ENCODE assay signal across 23 mouse cellular contexts in the genomic region with DNA sequence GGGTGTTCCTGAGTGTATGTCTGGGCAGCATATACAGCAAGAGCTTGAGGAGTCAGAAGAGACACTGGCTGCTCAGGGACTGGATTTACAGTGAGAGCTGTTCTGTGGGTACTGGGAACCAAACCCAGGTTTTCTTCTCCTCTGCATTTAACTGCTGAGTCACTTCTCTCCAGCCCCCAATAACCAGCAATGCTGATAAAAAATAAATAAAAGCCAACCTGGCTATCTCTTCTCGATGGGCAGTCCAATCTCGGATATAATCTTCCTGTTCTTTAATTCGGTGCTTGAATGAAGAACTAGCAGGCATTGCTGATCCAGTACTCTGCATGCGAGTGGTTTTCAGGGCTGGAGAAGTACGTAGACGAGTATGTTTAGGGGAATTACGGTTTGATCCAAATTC.
DNase-seq lines count a peak whose midpoint lies in the region; ATAC-seq and TF ChIP-seq lines count a peak whose summit lies in the region.
"Had no signal": no experiment of that assay in that cellular context is flagged by ENCODE, and none has a peak within 500 bp of the region (broad histone marks: within the 10 kb centered on the region; RNA-seq: fewer than 3 reads in every experiment).

No protein-coding gene starts in this region.

- no peaks in the 10 kb centered on the region; the same call in 1 of the 2 replicates for H3K79me2 ChIP-seq in MEL (ENCODE audit: control insufficient read depth, insufficient read depth, low read length, poor library complexity)

- TF ChIP-seq RAD21 in MEL (IDR thresholded peaks at IDR 0.05; ENCODE audit: low read depth, low read length): no peak

- peaks cover 28% of the 10 kb centered on the region for H3K36me3 ChIP-seq in G1E (replicated peaks)
- peaks cover 0 to 17% of the 10 kb centered on the region in 2 experiments for H3K36me3 ChIP-seq in MEL (ENCODE audit: control insufficient read depth in 1 of 2, insufficient read depth in 2 of 2, low read length in 2 of 2)

- peaks cover 4% of the 10 kb centered on the region; the same call in 1 of the 2 replicates for H3K4me1 ChIP-seq in G1E (ENCODE audit: insufficient read depth, low read depth, low read length)
- H3K4me1 ChIP-seq in MEL (ENCODE audit: control insufficient read depth in 1 of 2, insufficient read depth in 2 of 2, low read length in 2 of 2): peaks cover 4 to 12% of the 10 kb centered on the region in 2 experiments; a peak in 3 of 4 replicates

- intact Hi-C loops in heart, postnatal 36 days (cut with DNase I): no loop called here

- TF ChIP-seq EP300 in MEL (IDR thresholded peaks at IDR 0.05; ENCODE audit: low read depth in 1 of 2, low read length in 2 of 2): no peak; a peak in 1 of 4 replicates

- H3K9ac ChIP-seq in MEL (ENCODE audit: control insufficient read depth, low read depth, low read length, poor library complexity, severe bottlenecking): no peak overlapping the region

- no peaks in the 10 kb centered on the region for H3K27me3 ChIP-seq in G1E (ENCODE audit: insufficient read depth, low read length)
- H3K27me3 ChIP-seq in MEL (ENCODE audit: control insufficient read depth in 1 of 2, insufficient read depth in 2 of 2, low read length in 2 of 2): no peaks in the 10 kb centered on the region
- H3K27me3 ChIP-seq: CH12.LX, Patski had no signal

- no peak for TF ChIP-seq POLR2A in MEL (IDR thresholded peaks at IDR 0.05; ENCODE audit: control insufficient read depth in 1 of 2, insufficient read depth in 1 of 2, low read depth in 1 of 2, low read length in 2 of 2, poor library complexity in 1 of 2)

- DNase-seq in heart, adult 11 months: peak; percentile 37
- DNase-seq in heart, postnatal 36 days: no peak
- DNase-seq in G1E (ENCODE audit: low spot score): no peak
- peak; percentile 31 for DNase-seq in MEL (ENCODE audit: low read depth, low spot score)
- DNase-seq in adrenal gland, adult 18-20 months (ENCODE audit: low spot score in 2 of 2): no peak
- DNase-seq: adrenal gland, adult 2 months; adrenal gland, adult 8-10 months; adrenal gland, postnatal 10 days; adrenal gland, postnatal 14 days; adrenal gland, postnatal 25 days; adrenal gland, postnatal 36 days; B cell, adult 2 months; cerebellum, adult 11 months; cerebellum, adult 11-12 months; cerebellum, adult 18-20 months; cerebellum, adult 2 months; cerebellum, adult 8-10 months; cerebellum, adult 9-10 months had no signal

- H3K9me3 ChIP-seq in G1E (replicated peaks) (no peaks in the 10 kb centered on the region), MEL (replicated peaks; ENCODE audit: insufficient read depth, low read length) (no peaks in the 10 kb centered on the region)

- no peak for TF ChIP-seq CTCF in G1E (IDR thresholded peaks at IDR 0.05; ENCODE audit: low read depth, low read length)
- TF ChIP-seq CTCF in MEL (IDR thresholded peaks at IDR 0.05 in 2 of 3, conservative IDR thresholded peaks at IDR 0.05 in 1 of 3; ENCODE audit: control insufficient read depth in 1 of 3, insufficient read depth in 1 of 3, low read depth in 2 of 3, low read length in 3 of 3, poor library complexity in 1 of 3, severe bottlenecking in 1 of 3): no peak

- H3K27ac ChIP-seq in MEL (ENCODE audit: control insufficient read depth, low read depth, low read length): no peak overlapping the region

- H3K4me3 ChIP-seq in G1E (ENCODE audit: low read depth, low read length) (no peak overlapping the region), MEL (ENCODE audit: control insufficient read depth in 1 of 2, insufficient read depth in 1 of 2, low read depth in 2 of 2, low read length in 2 of 2) (no peak overlapping the region)

- ATAC-seq in G1E (ENCODE audit: extremely low read depth, insufficient number of reproducible peaks, low FRiP score, poor library complexity, severe bottlenecking): peak; percentile 52
- no peak for ATAC-seq in megakaryocyte-erythroid progenitor cell, adult 5-6 weeks (replicated peaks; ENCODE audit: low FRiP score, low TSS enrichment, poor library complexity, severe bottlenecking)
- ATAC-seq: activated CD4-positive, CD25-positive, alpha-beta regulatory T cell, adult 4 months; CD4-positive, CD25-positive, alpha-beta regulatory T cell, adult 4 months; Patski had no signal

TF ChIP-seq in MEL, 35 proteins besides CTCF, POLR2A, EP300 and RAD21:
- TF ChIP-seq MAFK (IDR thresholded peaks at IDR 0.05; ENCODE audit: borderline replicate concordance, low read depth, low read length) (0 out of 2 replicates have a peak, but pooled peaks have one; percentile 21), SMC3 (IDR thresholded peaks at IDR 0.05; ENCODE audit: low read depth, low read length) (no peak), GATA1 (IDR thresholded peaks at IDR 0.05; ENCODE audit: low read depth, low read length) (peak; percentile 61), JUND (IDR thresholded peaks at IDR 0.05; ENCODE audit: low read depth, low read length) (no peak), ETS1 (IDR thresholded peaks at IDR 0.05; ENCODE audit: low read depth, low read length) (0 out of 2 replicates have a peak, but pooled peaks have one; percentile 40), GABPA (IDR thresholded peaks at IDR 0.05; ENCODE audit: low read depth, low read length) (0 out of 2 replicates have a peak, but pooled peaks have one; percentile 37), RCOR1 (IDR thresholded peaks at IDR 0.05; ENCODE audit: low read depth, low read length) (0 out of 2 replicates have a peak, but pooled peaks have one; percentile 46), TBP (IDR thresholded peaks at IDR 0.05; ENCODE audit: low read depth, low read length) (no peak), NELFE (IDR thresholded peaks at IDR 0.05; ENCODE audit: low read depth, low read length) (no peak), CHD1 (IDR thresholded peaks at IDR 0.05; ENCODE audit: low read depth, low read length) (no peak)
TF ChIP-seq in MEL: peak in this region for 5.

Comparison
In these comparisons a context has a peak if more than half of its experiments do, and no peak if none do; other contexts are left out.
1. DNase-seq: peak in heart, adult 11 months (single experiment) and MEL (single experiment); none in heart, postnatal 36 days (0 of 2), G1E (single experiment) and adrenal gland, adult 18-20 months (0 of 2).